Mouse (Mus musculus) gonadal fat pad, adult 2 months (tissue): Measurements from ENCODE around the gene Slmap. TPM values are rescaled to one million over a fixed set of nuclear protein-coding genes. Genes with fewer than 3 reads are reported as not detected.
"Not testable (repeated sequence)": the region's sequence is repeated elsewhere in the genome, so short reads cannot be mapped to it uniquely, and the experiment has no call there.

Experiments
- DNase-seq: peaks from one replicate; pipeline ENCODE4 v3.0.0-alpha.2; 2012; ENCODE audit warnings: low read depth
- polyA plus RNA-seq: library from polyadenylated mRNA; depleted of rRNA; stranded (reverse); fragments of >200 nt; gene quantifications from 2 replicates; pipeline ENCODE4 v1.2.3, GENCODE M21; 2012; rRNA removed

Gene Slmap
- polyA plus RNA-seq, 1 experiment = 24.5 TPM

DNA sequence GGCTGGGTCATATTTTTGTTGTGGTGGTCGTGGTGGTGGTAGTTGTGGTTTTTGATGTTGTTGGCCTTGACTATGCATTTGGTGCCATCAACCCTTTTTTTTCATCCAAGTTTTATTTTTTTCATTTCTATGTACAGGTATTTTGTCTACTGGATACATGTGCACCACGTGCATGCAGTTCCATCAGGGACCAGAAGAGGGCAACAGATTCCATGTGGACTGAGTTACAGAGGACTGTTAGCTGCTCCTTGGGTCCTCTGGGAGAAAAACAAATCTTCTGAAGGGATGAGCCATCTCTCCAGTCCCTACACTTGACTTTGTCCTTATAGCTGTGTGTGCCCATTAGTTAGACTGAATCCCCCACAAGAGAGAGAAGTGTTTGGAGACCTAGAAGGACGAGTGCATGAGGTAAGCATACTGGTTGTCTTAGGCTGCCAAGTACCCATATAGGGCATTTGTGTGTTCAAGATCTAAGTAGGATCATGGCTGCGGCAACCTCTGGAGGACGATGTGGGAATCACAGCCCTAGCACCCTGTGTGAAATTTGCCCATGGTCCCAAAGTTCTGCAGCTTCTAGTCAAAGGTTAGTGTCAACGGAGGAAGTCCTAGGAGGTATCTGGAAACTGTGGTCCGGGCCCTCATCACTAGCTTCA, 136.1 kb downstream of the Slmap start:
- no peak for DNase-seq

GRCm38 (mm10) chr14:26391866-26392265, 142.9 kb downstream of the Slmap start:
- no peak for DNase-seq

- not testable (repeated sequence) for DNase-seq
Observed at GRCm38 (mm10) chr14:26388961-26389360, 145.8 kb downstream of the Slmap start.

DNA sequence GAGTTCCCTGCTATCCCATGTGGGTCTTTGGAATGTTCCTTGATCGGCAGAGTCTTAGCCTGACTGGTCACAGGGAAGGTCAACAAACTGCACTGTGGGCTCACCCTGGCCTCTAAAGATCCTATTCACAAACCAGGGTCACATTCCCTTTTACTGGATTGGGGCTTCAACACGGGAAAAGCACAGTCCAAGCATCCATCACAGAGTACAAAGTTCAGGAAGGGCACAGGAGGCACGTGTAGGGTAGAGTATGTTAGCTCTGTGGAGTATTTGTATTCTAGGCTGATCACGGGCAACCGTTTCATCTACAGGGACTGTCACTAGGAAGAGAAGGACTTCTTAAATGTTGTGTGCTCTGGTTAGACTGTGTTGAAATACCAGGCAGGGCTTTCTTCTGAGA, 147.7 kb downstream of the Slmap start:
- not testable (repeated sequence) for DNase-seq

DNA sequence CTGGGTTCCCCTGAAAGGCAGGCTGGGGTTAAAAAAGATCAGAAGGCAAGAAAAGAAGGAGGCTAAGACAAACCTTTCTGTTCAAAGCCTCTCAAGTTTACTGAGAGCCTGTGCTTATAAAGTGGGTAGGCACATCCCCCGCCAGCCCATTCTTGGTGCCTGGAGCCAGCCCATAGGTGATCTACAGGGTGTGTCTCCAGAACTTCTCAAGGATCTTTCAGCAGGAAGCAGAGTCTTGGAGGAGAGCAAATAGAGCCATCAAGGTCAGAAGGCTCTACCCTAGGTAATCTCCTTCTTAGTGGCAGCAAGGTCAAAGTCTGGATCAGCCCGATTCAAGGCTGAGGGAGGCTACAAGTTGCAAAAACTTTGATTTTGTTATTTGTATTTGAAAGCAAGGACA, 149.1 kb downstream of the Slmap start:
- DNase-seq = not testable (repeated sequence)

DNA sequence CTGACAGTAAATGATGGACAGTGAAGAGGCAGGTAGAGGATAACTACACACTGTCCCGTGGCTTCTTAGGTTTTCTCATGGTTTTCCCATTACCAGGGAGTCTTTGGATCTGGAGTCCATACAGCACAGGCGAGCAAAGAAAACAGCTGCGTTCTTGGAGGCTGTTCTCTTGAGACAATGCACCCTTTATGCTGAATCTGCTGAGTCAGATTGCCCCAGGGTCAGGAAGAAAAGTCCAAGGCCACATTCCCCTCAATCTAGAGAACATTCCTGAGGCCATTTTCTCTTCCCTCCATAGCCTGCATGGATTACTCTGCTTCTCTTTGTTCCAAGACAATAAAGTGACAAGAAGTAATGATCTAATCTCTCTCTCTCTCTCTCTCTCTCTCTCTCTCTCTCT, 155.7 kb downstream of the Slmap start:
- DNase-seq = no peak

DNA sequence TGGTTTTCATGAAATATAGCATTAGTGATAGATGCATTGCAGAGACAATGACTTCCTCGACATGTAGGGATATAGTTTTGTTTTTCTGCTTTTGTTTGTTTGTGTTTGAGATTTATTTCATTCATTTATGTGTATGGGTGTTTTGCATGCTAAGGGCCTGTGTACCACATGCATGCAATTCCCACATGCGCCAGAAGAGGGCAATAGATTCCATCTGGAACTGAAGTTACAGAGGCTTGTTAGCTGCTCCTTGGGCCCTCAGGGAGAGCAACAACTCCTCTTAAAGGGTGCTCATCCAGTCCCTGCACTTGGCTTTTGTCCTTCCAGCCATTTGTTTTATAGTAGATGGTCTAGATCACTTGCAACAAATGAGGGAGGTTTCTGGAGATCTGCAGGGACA, 158.1 kb downstream of the Slmap start:
- no peak for DNase-seq

Other genes starting within 250 kb of the Slmap start
- 15.2 and 15.5 TPM in 2 replicates for gene Dennd6a, start 38.9 kb upstream of the Slmap start, polyA plus RNA-seq
- 167 and 180 TPM in 2 replicates for gene Arf4, start 103.1 kb upstream of the Slmap start, polyA plus RNA-seq
- 5.5 and 5.6 TPM in 2 replicates for gene Pde12, start 135.0 kb upstream of the Slmap start, polyA plus RNA-seq
- 0.46 and 0.72 TPM in 2 replicates for gene Dnah12, start 158.3 kb upstream of the Slmap start, polyA plus RNA-seq